Mouse (Mus musculus) spleen, adult 12 weeks (tissue): ENCODE data around the gene Carmil3.
A peak's percentile ranks its signal among the peaks of the same experiment; 100 is the strongest.

Experiments
- DNase-seq: peaks from one replicate; pipeline ENCODE4 v3.0.0; 2022; ENCODE audit warnings: low spot score

Gene Carmil3

GRCm38 (mm10) chr14:55542268-55542667, 51.8 kb downstream of the Carmil3 start:
- peak; percentile 69 for DNase-seq

- no peak for DNase-seq
These were observed 53.9 kb downstream of the Carmil3 start for GRCm38 (mm10) chr14:55544334-55544733.

GRCm38 (mm10) chr14:55550191-55550590, 59.7 kb downstream of the Carmil3 start:
- no peak for DNase-seq

GRCm38 (mm10) chr14:55551347-55551746, 60.9 kb downstream of the Carmil3 start:
- no peak for DNase-seq

- no peak for DNase-seq
These were observed 61.3 kb downstream of the Carmil3 start for GRCm38 (mm10) chr14:55551794-55552193.

GRCm38 (mm10) chr14:55554635-55555034, 64.2 kb downstream of the Carmil3 start:
- DNase-seq = no peak

- no peak for DNase-seq
These were observed 65.3 kb downstream of the Carmil3 start for GRCm38 (mm10) chr14:55555788-55556187.

- peak; percentile 66 for DNase-seq
These were observed 66.6 kb downstream of the Carmil3 start for GRCm38 (mm10) chr14:55557003-55557402.

- DNase-seq = no peak
These were observed 67.1 kb downstream of the Carmil3 start for GRCm38 (mm10) chr14:55557587-55557986.
